Mouse (Mus musculus): ENCODE measurements around the gene Gm28434. TPM values are rescaled to one million over a fixed set of nuclear protein-coding genes. Genes with fewer than 3 reads are reported as not detected.
A peak's percentile ranks its signal among the peaks of the same experiment; 100 is the strongest.

The Gm28434 gene
- total RNA-seq (2021) = not detected
- long read RNA-seq, experiment 1 = 0 reads
- long read RNA-seq, experiment 2 = 0 reads

DNA sequence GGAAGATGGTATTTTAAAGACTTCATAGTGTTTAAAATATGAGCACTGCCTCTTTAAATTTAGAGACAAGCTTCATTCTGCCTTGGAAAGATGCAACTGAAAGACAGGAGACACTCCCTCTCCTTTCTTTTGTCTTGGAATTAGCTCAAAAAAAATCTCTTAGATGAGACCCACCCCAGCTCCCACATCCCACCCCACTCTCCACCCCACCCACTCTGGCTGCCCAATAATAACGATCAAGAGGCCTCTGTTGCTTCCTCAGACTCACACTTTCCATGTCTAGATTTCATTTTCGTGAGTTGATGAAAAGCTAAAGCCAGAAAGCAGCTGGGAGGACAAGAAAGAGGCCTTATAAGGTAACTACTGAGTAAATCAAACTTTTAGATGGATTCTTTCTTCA is at the start of gene Gm28434, which contains the start of gene 2310003L06Rik:
TSS of gene Gm28434 (plus strand) at position 317 of the 400 bp plus-strand sequence.
TSS of gene 2310003L06Rik (plus strand) at position 259 of the 400 bp plus-strand sequence.
- no peak for DNase-seq (ENCODE audit: low spot score in 2 of 2)

DNA sequence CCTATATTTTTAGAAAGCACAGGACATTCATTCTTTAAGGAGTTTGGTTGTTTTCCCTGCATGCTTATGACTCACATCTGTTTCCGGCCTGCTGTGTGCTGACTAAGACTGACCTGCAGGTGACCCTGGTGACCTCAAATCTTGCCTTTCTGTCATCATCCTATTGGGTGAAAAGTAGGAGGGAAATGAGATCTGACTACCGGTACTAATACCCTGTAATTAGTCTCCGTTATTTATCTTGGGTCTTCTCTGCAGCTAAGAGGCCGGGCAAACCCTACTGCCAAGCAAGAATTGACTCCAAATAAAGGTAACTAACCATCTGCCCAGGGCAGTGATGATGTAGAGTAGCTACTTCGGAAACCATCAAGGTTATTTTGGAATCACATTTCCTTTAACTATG is 43.9 kb upstream of the Gm28434 start, which contains the start of gene Csn3:
TSS of gene Csn3 (plus strand) at position 208 of the 400 bp plus-strand sequence.
- no peak for DNase-seq (ENCODE audit: low spot score in 2 of 2)

DNA sequence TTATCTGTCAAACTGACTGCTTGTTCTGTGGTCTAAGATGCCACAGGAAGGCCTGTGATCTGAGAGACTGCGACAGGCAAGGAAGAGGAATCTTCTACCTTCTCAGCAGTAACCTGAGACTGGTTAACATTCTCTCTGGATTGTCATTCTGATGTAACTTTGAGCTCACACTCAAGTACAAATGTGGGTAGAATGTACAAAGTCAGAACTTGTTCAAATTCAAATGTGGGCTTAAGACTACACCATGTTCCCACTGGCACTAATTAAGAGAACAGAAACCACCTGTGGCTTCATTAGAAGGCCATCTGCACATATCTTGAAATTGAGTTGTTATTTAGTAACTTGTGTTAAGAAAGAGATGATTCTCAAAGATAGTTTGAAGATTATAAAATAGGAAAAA is 37.7 kb upstream of the Gm28434 start:
- peak in 1 of 2 experiments; percentile 8 for DNase-seq (ENCODE audit: low spot score in 2 of 2)

DNA sequence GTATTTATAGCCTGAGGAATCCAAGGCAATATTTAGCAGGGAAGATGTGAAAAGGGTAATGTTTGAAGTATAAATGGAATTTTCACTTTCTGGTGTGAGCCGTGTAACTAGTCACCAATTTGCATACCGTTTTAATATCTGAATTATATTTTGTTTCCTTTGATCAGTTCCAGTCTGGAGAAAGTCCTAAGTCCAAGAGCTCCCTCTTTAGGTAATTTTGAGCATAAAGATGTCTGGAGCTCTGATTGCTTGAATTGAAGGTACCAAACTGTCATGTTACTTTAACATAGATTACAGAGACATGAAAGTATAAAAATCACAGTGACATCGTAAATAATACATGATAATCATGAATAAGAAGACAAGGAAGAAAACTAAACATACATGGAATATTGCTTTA is 28.6 kb upstream of the Gm28434 start:
- peak in 1 of 2 experiments; percentile 37 for DNase-seq (ENCODE audit: low spot score in 2 of 2)

DNA sequence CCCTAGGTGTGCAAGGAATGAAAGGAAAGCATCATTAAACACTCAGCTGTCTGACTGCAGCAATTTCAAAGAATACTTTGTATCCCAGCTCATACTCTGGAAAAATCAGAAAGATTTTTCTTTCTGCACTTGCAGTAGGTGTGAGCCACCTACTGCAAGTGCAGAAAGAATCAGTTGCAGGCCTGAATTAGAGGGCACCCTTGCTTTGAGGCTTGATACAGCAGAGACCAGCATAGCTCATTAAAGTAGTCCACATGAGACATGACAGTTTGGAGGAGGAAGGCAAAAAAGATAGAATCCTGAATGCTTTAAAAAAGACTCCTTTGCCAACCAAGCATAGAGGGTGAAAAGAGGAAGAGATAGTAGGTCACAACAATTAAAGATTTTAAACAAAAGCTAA is 26.8 kb upstream of the Gm28434 start:
- DNase-seq (ENCODE audit: low spot score in 2 of 2) = no peak

DNA sequence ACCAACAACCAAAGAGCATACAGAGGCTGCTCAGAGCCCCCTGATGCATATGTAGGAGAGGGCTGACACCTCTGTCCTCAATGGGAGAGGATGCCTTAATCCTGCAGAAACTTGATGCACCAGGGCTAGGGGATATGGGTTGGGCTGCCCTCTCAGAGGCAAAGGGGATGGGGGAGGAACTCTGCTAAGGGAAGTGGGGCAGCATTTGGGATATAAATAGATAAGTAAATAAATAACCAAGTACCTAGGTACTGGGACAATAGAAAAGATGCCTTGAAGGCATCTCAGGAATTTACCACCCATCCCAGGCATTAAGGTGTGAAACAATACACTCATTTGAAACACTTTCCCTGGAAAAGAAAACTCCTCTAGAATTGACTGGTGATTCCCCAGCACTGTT is 17.5 kb upstream of the Gm28434 start:
- no peak for DNase-seq (ENCODE audit: low spot score in 2 of 2)

DNA sequence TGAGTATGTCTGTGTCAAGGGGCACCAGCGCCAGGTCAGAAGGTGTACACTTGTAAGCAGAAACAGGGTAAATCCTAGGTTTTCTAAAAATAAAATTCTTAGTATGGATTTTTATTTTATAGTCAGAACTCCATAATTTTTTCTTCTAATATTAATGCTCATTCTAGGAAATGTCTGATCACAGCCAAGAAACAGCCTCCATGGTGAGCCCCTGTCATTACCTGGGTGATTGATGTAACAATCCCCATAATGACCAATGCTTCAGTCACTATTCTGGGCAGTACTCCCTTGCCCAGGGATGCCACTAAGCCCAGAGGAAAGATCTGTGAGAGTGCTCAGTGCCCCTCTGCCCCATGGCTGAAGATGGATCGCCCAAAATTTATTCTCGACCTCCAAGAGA is 9.8 kb downstream of the Gm28434 start, which contains the start of gene Cabs1:
TSS of gene Cabs1 (plus strand) at position 301 of the 400 bp plus-strand sequence.
- no peak for DNase-seq (ENCODE audit: low spot score in 2 of 2)

DNA sequence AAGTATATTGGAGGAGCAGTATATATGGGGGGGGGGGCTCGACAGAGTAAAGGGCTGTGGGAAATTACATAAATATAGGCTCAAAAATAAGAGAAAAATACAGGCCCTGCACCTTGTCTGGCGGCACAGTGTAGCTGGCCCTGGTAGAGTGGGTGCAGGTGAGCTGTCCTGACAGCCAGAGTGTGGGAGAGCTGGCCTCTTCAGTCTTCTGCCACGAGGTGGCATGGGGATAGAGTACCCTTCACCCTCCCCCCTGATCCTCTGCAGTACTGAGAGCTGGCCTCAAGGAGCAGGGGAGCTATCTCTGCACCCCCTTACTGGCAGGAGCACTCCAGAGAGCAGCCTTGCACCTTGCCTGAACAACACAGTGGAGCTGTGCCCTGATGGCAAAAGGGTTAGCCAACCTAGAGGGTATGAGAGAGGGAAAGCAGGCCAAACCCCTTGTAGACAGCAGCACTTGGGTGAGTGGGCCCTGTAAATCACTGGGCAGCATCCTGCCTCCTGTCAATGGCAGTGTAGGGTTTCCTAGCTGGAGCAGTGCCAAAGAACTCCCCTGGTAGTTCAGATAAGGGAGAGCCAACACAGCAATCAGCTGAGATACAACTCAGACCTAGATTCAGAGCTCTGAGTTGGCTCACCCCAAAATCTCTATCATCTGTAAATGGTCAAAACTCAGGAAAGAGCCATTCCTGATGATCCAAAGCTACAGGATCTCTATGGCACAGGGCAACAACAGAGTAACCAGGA is 13.3 kb downstream of the Gm28434 start:
- no peak for DNase-seq (ENCODE audit: low spot score in 2 of 2)

DNA sequence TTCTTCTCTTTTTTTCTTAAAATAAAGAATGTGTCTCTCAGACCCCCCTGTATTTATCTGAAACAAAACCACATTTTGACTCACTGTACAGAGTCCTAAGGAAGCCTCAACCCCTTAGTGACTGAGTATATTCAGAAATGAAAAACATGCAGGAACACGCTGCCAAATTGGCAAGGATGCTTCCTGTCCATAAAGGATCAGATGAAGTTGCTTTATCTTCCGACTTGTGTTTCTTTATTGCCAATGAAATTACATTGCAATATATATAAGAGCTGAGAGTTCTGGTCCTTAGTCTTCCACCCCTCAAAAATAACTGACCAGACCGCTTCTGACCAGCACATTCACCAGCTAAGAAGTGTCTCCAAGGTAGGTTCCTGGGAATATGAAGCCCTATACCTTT is 32.9 kb downstream of the Gm28434 start, which contains the start of gene Smr3a:
TSS of gene Smr3a (plus strand) at position 301 of the 400 bp plus-strand sequence.
- DNase-seq (ENCODE audit: low spot score in 2 of 2) = no peak

DNA sequence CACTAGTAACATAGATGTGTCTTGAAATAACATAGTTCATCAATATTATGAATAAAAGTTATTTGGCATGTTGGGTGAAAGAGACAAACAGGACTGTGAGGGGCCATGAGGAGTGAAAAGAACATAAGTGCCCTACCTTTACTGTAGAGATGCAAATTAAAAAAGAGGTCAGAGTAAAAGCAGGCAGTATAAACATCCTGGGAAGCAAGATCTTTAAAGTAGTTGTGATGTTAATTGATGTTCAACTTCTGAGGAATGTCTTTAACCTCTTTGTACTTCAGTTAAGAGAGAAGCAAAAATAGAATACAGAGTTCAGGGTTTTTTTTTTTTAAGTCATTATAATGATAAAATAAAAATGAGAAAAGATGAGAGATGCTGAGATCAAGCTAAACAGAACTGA is 35.9 kb downstream of the Gm28434 start:
- no peak for DNase-seq (ENCODE audit: low spot score in 2 of 2)

Other genes starting within 250 kb of the Gm28434 start
- not detected for gene Csn1s2a, start 194.9 kb upstream of the Gm28434 start, total RNA-seq (2021)
- not detected for gene Csn1s2b, start 161.4 kb upstream of the Gm28434 start, total RNA-seq (2021)
- not detected for gene Prr27, start 143.8 kb upstream of the Gm28434 start, total RNA-seq (2021)
- gene Odam, start 84.5 kb upstream of the Gm28434 start, total RNA-seq (2021) = not detected
- not detected for gene Csn3, start 43.9 kb upstream of the Gm28434 start, total RNA-seq (2021)
- gene 2310003L06Rik, start 58 bp upstream of the Gm28434 start, total RNA-seq (2021) = not detected
- not detected for gene Cabs1, start 9.9 kb downstream of the Gm28434 start, total RNA-seq (2021)
- not detected for gene Smr3a, start 33.0 kb downstream of the Gm28434 start, total RNA-seq (2021)
- gene Smr2, start 117.0 kb downstream of the Gm28434 start, total RNA-seq (2021) = not detected
- not detected for gene Gm11116, start 142.0 kb downstream of the Gm28434 start, total RNA-seq (2021)
- not detected for gene Gm11115, start 184.6 kb downstream of the Gm28434 start, total RNA-seq (2021)

Measured in layer of hippocampus, postnatal 14 days (tissue).